Mouse (Mus musculus) MEL (cell line): ENCODE results near the gene Hexim2. TPM values are rescaled to one million over a fixed set of nuclear protein-coding genes. Genes with fewer than 3 reads are reported as not detected.

Experiments used
- DNase-seq: peaks from one replicate; pipeline ENCODE4 v3.0.0; 2011; ENCODE audit warnings: low read depth, low spot score
- H3K27ac ChIP-seq: 2 replicates; pipeline ENCODE4 v1.5.1; 2012; ENCODE audit warnings: low read depth, mild to moderate bottlenecking, control low read depth, low read length, moderate library complexity; ENCODE audit not compliant: control insufficient read depth
- H3K27me3 ChIP-seq, 2 experiments: fragments of 150-350 bp in 1 of 2; sonication (generic) in 1 of 2; 2 replicates each; pipeline ENCODE4 v1.6.1; 2012; ENCODE audit warnings: low read length in 2 of 2, mild to moderate bottlenecking in 2 of 2, improper control_type of control experiment in 1 of 2, moderate library complexity in 1 of 2; ENCODE audit not compliant: insufficient read depth in 2 of 2, control insufficient read depth in 1 of 2
- H3K36me3 ChIP-seq, 2 experiments: 2 replicates each; pipeline ENCODE4 v1.6.1; 2012 to 2014; ENCODE audit warnings: low read length in 2 of 2, improper control_type of control experiment in 1 of 2, inconsistent platforms in 1 of 2, mild to moderate bottlenecking in 1 of 2; ENCODE audit not compliant: insufficient read depth in 2 of 2, control insufficient read depth in 1 of 2
- H3K4me1 ChIP-seq, 2 experiments: fragments of 150-350 bp in 1 of 2; sonication (generic) in 1 of 2; 2 replicates each; pipeline ENCODE4 v1.6.1; 2012; ENCODE audit warnings: low read length in 2 of 2, improper control_type of control experiment in 1 of 2, mild to moderate bottlenecking in 1 of 2; ENCODE audit not compliant: insufficient read depth in 2 of 2, control insufficient read depth in 1 of 2
- H3K4me3 ChIP-seq, 2 experiments: fragments of 150-350 bp in 1 of 2; sonication (generic) in 1 of 2; 2 replicates each; pipeline ENCODE4 v1.5.1; 2012; ENCODE audit warnings: low read depth in 2 of 2, low read length in 2 of 2, mild to moderate bottlenecking in 2 of 2, moderate library complexity in 2 of 2, control low read depth in 1 of 2, improper control_type of control experiment in 1 of 2; ENCODE audit not compliant: control insufficient read depth in 1 of 2, insufficient read depth in 1 of 2
- H3K79me2 ChIP-seq: 2 replicates; pipeline ENCODE4 v1.6.1; 2012; ENCODE audit warnings: mild to moderate bottlenecking, low read length, moderate library complexity; ENCODE audit not compliant: control insufficient read depth, poor library complexity, insufficient read depth
- H3K9ac ChIP-seq: 2 replicates; pipeline ENCODE4 v1.6.1; 2012; ENCODE audit warnings: low read depth, mild to moderate bottlenecking, control low read depth, low read length, moderate library complexity; ENCODE audit not compliant: control insufficient read depth, poor library complexity, severe bottlenecking
- H3K9me3 ChIP-seq: fragments of 150-350 bp; sonication (generic); replicated peaks from 2 replicates; pipeline ENCODE4 v1.6.1; 2012; ENCODE audit warnings: mild to moderate bottlenecking, low read length, improper control_type of control experiment, moderate library complexity; ENCODE audit not compliant: insufficient read depth
- BHLHE40 ChIP-seq: IDR thresholded peaks from 2 replicates; pipeline ENCODE4 v1.6.1; 2012; ENCODE audit warnings: low read depth, mild to moderate bottlenecking, inconsistent platforms, low read length, improper control_type of control experiment, borderline replicate concordance
- E2F4 ChIP-seq: IDR thresholded peaks from 2 replicates; pipeline ENCODE4 v1.6.1; 2011; ENCODE audit warnings: low read depth, low read length, improper control_type of control experiment, borderline replicate concordance
- ELF1 ChIP-seq: IDR thresholded peaks from 2 replicates; pipeline ENCODE4 v1.6.1; 2014; ENCODE audit warnings: low read depth, mild to moderate bottlenecking, inconsistent platforms, low read length, improper control_type of control experiment, moderate library complexity
- ETS1 ChIP-seq: IDR thresholded peaks from 2 replicates; pipeline ENCODE4 v1.6.1; 2012; ENCODE audit warnings: low read depth, mild to moderate bottlenecking, inconsistent platforms, low read length, improper control_type of control experiment, moderate library complexity
- GABPA ChIP-seq: IDR thresholded peaks from 2 replicates; pipeline ENCODE4 v1.6.1; 2012; ENCODE audit warnings: low read depth, mild to moderate bottlenecking, inconsistent platforms, low read length, improper control_type of control experiment, moderate library complexity
- HCFC1 ChIP-seq: IDR thresholded peaks from 2 replicates; pipeline ENCODE4 v1.6.1; 2012; ENCODE audit warnings: low read depth, mild to moderate bottlenecking, inconsistent platforms, low read length, improper control_type of control experiment, moderate library complexity
- JUND ChIP-seq: IDR thresholded peaks from 2 replicates; pipeline ENCODE4 v1.6.1; 2011; ENCODE audit warnings: low read depth, mild to moderate bottlenecking, improper control_type of control experiment, low read length
- KAT2A ChIP-seq: conservative IDR thresholded peaks from 2 replicates; pipeline ENCODE4 v1.6.1; 2012; ENCODE audit warnings: low read depth, low read length, improper control_type of control experiment, inconsistent platforms
- MAFK ChIP-seq: IDR thresholded peaks from 2 replicates; pipeline ENCODE4 v1.6.1; 2011; ENCODE audit warnings: low read depth, mild to moderate bottlenecking, low read length, improper control_type of control experiment, borderline replicate concordance
- MAX ChIP-seq: IDR thresholded peaks from 2 replicates; pipeline ENCODE4 v1.6.1; 2011; ENCODE audit warnings: low read length, improper control_type of control experiment
- MEF2A ChIP-seq: IDR thresholded peaks from 2 replicates; pipeline ENCODE4 v1.6.1; 2014; ENCODE audit warnings: low read depth, mild to moderate bottlenecking, inconsistent platforms, low read length, improper control_type of control experiment; ENCODE audit not compliant: poor library complexity, insufficient replicate concordance, severe bottlenecking; ENCODE audit errors: extremely low read depth
- MYB ChIP-seq: IDR thresholded peaks from 2 replicates; pipeline ENCODE4 v1.6.1; 2011; ENCODE audit warnings: mild to moderate bottlenecking, low read depth, low read length, improper control_type of control experiment
- MYC ChIP-seq: IDR thresholded peaks from 2 replicates; pipeline ENCODE4 v1.6.1; 2011; ENCODE audit warnings: low read depth, mild to moderate bottlenecking, low read length, improper control_type of control experiment, moderate library complexity
- NRF1 ChIP-seq: IDR thresholded peaks from 2 replicates; pipeline ENCODE4 v1.6.1; 2014; ENCODE audit warnings: low read depth, mild to moderate bottlenecking, inconsistent platforms, low read length, improper control_type of control experiment, moderate library complexity; ENCODE audit not compliant: poor library complexity, insufficient read depth, severe bottlenecking
- POLR2A ChIP-seq, 2 experiments: IDR thresholded peaks; 2 replicates each; pipeline ENCODE4 v1.6.1; 2011 to 2012; ENCODE audit warnings: low read length in 2 of 2, mild to moderate bottlenecking in 2 of 2, control low read depth in 1 of 2, improper control_type of control experiment in 1 of 2, low read depth in 1 of 2, moderate library complexity in 1 of 2; ENCODE audit not compliant: control insufficient read depth in 1 of 2, insufficient read depth in 1 of 2, poor library complexity in 1 of 2
- POLR2AphosphoS2 ChIP-seq: IDR thresholded peaks from 2 replicates; pipeline ENCODE4 v1.6.1; 2011; ENCODE audit warnings: low read length, improper control_type of control experiment
- RAD21 ChIP-seq: IDR thresholded peaks from 2 replicates; pipeline ENCODE4 v1.6.1; 2011; ENCODE audit warnings: mild to moderate bottlenecking, low read depth, low read length, improper control_type of control experiment
- RCOR1 ChIP-seq: IDR thresholded peaks from 2 replicates; pipeline ENCODE4 v1.6.1; 2012; ENCODE audit warnings: low read depth, mild to moderate bottlenecking, inconsistent platforms, low read length, improper control_type of control experiment
- SIN3A ChIP-seq: IDR thresholded peaks from 2 replicates; pipeline ENCODE4 v1.6.1; 2012; ENCODE audit warnings: low read length, improper control_type of control experiment, inconsistent platforms
- TAL1 ChIP-seq: IDR thresholded peaks from 2 replicates; pipeline ENCODE4 v1.6.1; 2012; ENCODE audit warnings: mild to moderate bottlenecking, inconsistent platforms, low read length, moderate library complexity, mixed read lengths
- TBP ChIP-seq: IDR thresholded peaks from 2 replicates; pipeline ENCODE4 v1.8.0; 2011; ENCODE audit warnings: low read depth, low read length, improper control_type of control experiment
- TCF12 ChIP-seq: IDR thresholded peaks from 2 replicates; pipeline ENCODE4 v1.6.1; 2014; ENCODE audit warnings: low read depth, mild to moderate bottlenecking, inconsistent platforms, low read length, improper control_type of control experiment, moderate library complexity
- UBTF ChIP-seq: IDR thresholded peaks from 2 replicates; pipeline ENCODE4 v1.6.1; 2012; ENCODE audit warnings: low read depth, mild to moderate bottlenecking, inconsistent platforms, low read length, improper control_type of control experiment, moderate library complexity, borderline replicate concordance; ENCODE audit not compliant: insufficient read depth
- USF1 ChIP-seq: IDR thresholded peaks from 2 replicates; pipeline ENCODE4 v1.6.1; 2014; ENCODE audit warnings: low read depth, mild to moderate bottlenecking, inconsistent platforms, low read length, improper control_type of control experiment, moderate library complexity
- ZC3H11A ChIP-seq: IDR thresholded peaks from 2 replicates; pipeline ENCODE4 v1.6.1; 2012; ENCODE audit warnings: low read depth, mild to moderate bottlenecking, inconsistent platforms, low read length, improper control_type of control experiment
- ZNF384 ChIP-seq: IDR thresholded peaks from 2 replicates; pipeline ENCODE4 v1.6.1; 2012; ENCODE audit warnings: low read depth, mild to moderate bottlenecking, inconsistent platforms, low read length, improper control_type of control experiment
- polyA plus RNA-seq, 2 experiments: library from polyadenylated mRNA; stranded (reverse) in 1 of 2; unstranded in 1 of 2; fragments of >175 nt in 1 of 2; fragments of >200 nt in 1 of 2; gene quantifications; 2 replicates each; pipeline versions ENCODE4 v1.2.1 to v1.2.4; 2012; ENCODE audit warnings: low replicate concordance in 2 of 2, low read depth in 1 of 2; ENCODE audit not compliant: insufficient read length in 2 of 2, insufficient read depth in 1 of 2, missing spikeins in 1 of 2
- total RNA-seq: library from RNA; depleted of rRNA; stranded (reverse); fragments of 300-350 nt; gene quantifications from 2 replicates; pipeline ENCODE4 v1.2.3, GENCODE M21; 2012

The Hexim2 gene
- total and polyA plus RNA-seq, 3 experiments: 12.3 to 12.5 TPM; not detected in 1

GRCm38 (mm10) chr11:103140763-103141100, 8.5 kb downstream of the Hexim2 start:
- no peak overlapping the region for H3K9ac ChIP-seq
- H3K4me1 ChIP-seq: peaks cover 5 to 11% of the 10 kb centered on the region in 2 experiments
- H3K79me2 ChIP-seq: no peaks in the 10 kb centered on the region
- H3K36me3 ChIP-seq: peaks cover 0 to 10% of the 10 kb centered on the region in 2 experiments; a peak in 2 of 4 replicates
- H3K27me3 ChIP-seq: no peaks in the 10 kb centered on the region
- no peaks in the 10 kb centered on the region for H3K9me3 ChIP-seq
- DNase-seq: no peak
- no peak for TF ChIP-seq SIN3A
- no peak for TF ChIP-seq MYC
- no peak for TF ChIP-seq E2F4
- TF ChIP-seq USF1: no peak
- no peak for TF ChIP-seq ETS1
- no peak for TF ChIP-seq BHLHE40
- TF ChIP-seq RAD21: no peak
- no peak for TF ChIP-seq ZNF384
- TF ChIP-seq TCF12: no peak
- TF ChIP-seq MEF2A: no peak
- TF ChIP-seq KAT2A: no peak
- no peak for TF ChIP-seq MYB
- no peak for TF ChIP-seq NRF1
- no peak for TF ChIP-seq ELF1
- TF ChIP-seq RCOR1: no peak
- TF ChIP-seq MAFK: no peak
- TF ChIP-seq JUND: no peak
- TF ChIP-seq, all 39 proteins: peak for 0
- H3K27ac ChIP-seq: no peak overlapping the region
- no peak overlapping the region for H3K4me3 ChIP-seq

- H3K27ac ChIP-seq: no peak overlapping the region
- H3K4me3 ChIP-seq: no peak overlapping the region
- H3K4me1 ChIP-seq: peaks cover 2 to 7% of the 10 kb centered on the region in 2 experiments
- H3K79me2 ChIP-seq: no peaks in the 10 kb centered on the region
- TF ChIP-seq HCFC1 (no peak), TAL1 (no peak), ETS1 (no peak), MYB (no peak), POLR2A (IDR thresholded peaks at IDR 0.05; ENCODE audit: control insufficient read depth in 1 of 2, insufficient read depth in 1 of 2, low read depth in 1 of 2, low read length in 2 of 2, poor library complexity in 1 of 2) (no peak), MAX (no peak), POLR2AphosphoS2 (no peak), MYC (no peak), NRF1 (no peak), TBP (no peak), GABPA (no peak), RAD21 (no peak), ZC3H11A (no peak), UBTF (no peak), E2F4 (no peak)
- H3K36me3 ChIP-seq: peaks cover 0 to 5% of the 10 kb centered on the region in 2 experiments; a peak in 2 of 4 replicates
- H3K9ac ChIP-seq: no peak overlapping the region
- H3K27me3 ChIP-seq: no peaks in the 10 kb centered on the region
- DNase-seq: no peak
- H3K9me3 ChIP-seq: no peaks in the 10 kb centered on the region
Observed at GRCm38 (mm10) chr11:103141101-103141943, 9.1 kb downstream of the Hexim2 start.
